Mouse (Mus musculus): ENCODE data around the gene Pltp.
"Not testable (repeated sequence)": the region's sequence is repeated elsewhere in the genome, so short reads cannot be mapped to it uniquely, and the experiment has no call there.

DNA sequence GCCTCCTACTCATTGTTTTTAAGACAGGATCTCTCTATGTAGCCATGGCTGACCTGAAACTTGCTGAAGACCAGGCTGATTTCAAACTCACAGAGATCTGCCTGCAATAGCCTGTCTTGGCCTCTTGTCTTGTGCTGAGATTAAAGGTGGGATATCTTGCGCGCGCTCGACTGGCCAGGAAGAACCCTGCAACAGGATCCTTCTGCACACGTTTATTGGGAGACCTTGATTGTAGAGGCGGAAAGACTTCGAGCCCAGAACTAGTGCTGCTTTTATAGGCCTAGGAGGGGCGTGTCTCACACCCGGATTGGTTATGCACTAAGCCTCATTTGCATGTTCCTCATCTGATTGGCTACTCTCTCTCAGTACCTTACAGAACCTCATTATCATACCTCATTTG lies 5.9 kb upstream of the Pltp start:
- TF ChIP-seq POLR2A (IDR thresholded peaks at IDR 0.05; ENCODE audit: borderline replicate concordance, insufficient read depth, low read length); CTCF (IDR thresholded peaks at IDR 0.05; ENCODE audit: borderline replicate concordance, insufficient read depth, low read depth, low read length): not testable (repeated sequence)

All from cerebellum, adult 2 months (tissue).